Mouse (Mus musculus): ENCODE measurements around the gene Atxn10.

The Atxn10 gene

GRCm38 (mm10) chr15:85406846-85407245 lies 70.8 kb downstream of the Atxn10 start:
- DNase-seq = no peak

- no peak for DNase-seq
Observed at GRCm38 (mm10) chr15:85407342-85407741, 71.3 kb downstream of the Atxn10 start.

- DNase-seq = no peak
Observed at GRCm38 (mm10) chr15:85408790-85409189, 72.7 kb downstream of the Atxn10 start.

GRCm38 (mm10) chr15:85409245-85409783 lies 73.3 kb downstream of the Atxn10 start:
- no peak for DNase-seq

- no peak for DNase-seq
Observed at GRCm38 (mm10) chr15:85409836-85410235, 73.8 kb downstream of the Atxn10 start.

GRCm38 (mm10) chr15:85414620-85415019 lies 78.6 kb downstream of the Atxn10 start:
- DNase-seq = no peak

GRCm38 (mm10) chr15:85420686-85421085 lies 84.6 kb downstream of the Atxn10 start:
- no peak for DNase-seq

GRCm38 (mm10) chr15:85424197-85424596 lies 88.2 kb downstream of the Atxn10 start:
- no peak for DNase-seq

GRCm38 (mm10) chr15:85428140-85428539 lies 92.1 kb downstream of the Atxn10 start:
- DNase-seq = no peak

GRCm38 (mm10) chr15:85442568-85442967 lies 106.5 kb downstream of the Atxn10 start:
- DNase-seq = no peak

GRCm38 (mm10) chr15:85446652-85447051 lies 110.6 kb downstream of the Atxn10 start:
- no peak for DNase-seq

GRCm38 (mm10) chr15:85456891-85457290 lies 120.8 kb downstream of the Atxn10 start:
- DNase-seq = no peak

- no peak for DNase-seq
Observed at GRCm38 (mm10) chr15:85457838-85458237, 121.8 kb downstream of the Atxn10 start.

GRCm38 (mm10) chr15:85458631-85459082 lies 122.6 kb downstream of the Atxn10 start:
- DNase-seq = no peak

- no peak for DNase-seq
Observed at GRCm38 (mm10) chr15:85461541-85461940, 125.5 kb downstream of the Atxn10 start.

GRCm38 (mm10) chr15:85462138-85462537 lies 126.1 kb downstream of the Atxn10 start:
- DNase-seq = no peak

GRCm38 (mm10) chr15:85463027-85463790 lies 127.2 kb downstream of the Atxn10 start:
- no peak for DNase-seq

- DNase-seq = no peak
Observed at GRCm38 (mm10) chr15:85464190-85464589, 128.1 kb downstream of the Atxn10 start.

GRCm38 (mm10) chr15:85464823-85465565 lies 128.9 kb downstream of the Atxn10 start:
- DNase-seq = peak; percentile 24

GRCm38 (mm10) chr15:85466456-85467067 lies 130.5 kb downstream of the Atxn10 start:
- DNase-seq = no peak

GRCm38 (mm10) chr15:85469401-85469800 lies 133.4 kb downstream of the Atxn10 start:
- DNase-seq = no peak

- no peak for DNase-seq
Observed at GRCm38 (mm10) chr15:85474697-85475096, 138.7 kb downstream of the Atxn10 start.

- peak; percentile 57 for DNase-seq
Observed at GRCm38 (mm10) chr15:85477584-85477983, 141.5 kb downstream of the Atxn10 start.

All from liver (tissue).